Mouse (Mus musculus) left cerebral cortex, postnatal 36 days (tissue): ENCODE measurements around the gene Lsamp. TPM values are rescaled to one million over a fixed set of nuclear protein-coding genes. Genes with fewer than 3 reads are reported as not detected.

Experiments
- DNase-seq, 2 experiments: peaks; one replicate each; pipeline ENCODE4 v3.0.0; 2021 to 2022; ENCODE audit warnings: low spot score in 2 of 2, mixed read lengths in 1 of 2
- intact Hi-C: fragments of 180-260 bp; cut with DNase I; formaldehyde crosslinking; loops from one replicate; pipeline ENCODE4 v1.15.1; 2025
- total RNA-seq, 2 experiments: library from RNA; stranded (reverse); gene quantifications; 2 replicates each; pipeline ENCODE4 v1.2.3; 2021

Gene Lsamp
- total RNA-seq, 2 experiments from 2014 or later: 210 to 260 TPM

DNA sequence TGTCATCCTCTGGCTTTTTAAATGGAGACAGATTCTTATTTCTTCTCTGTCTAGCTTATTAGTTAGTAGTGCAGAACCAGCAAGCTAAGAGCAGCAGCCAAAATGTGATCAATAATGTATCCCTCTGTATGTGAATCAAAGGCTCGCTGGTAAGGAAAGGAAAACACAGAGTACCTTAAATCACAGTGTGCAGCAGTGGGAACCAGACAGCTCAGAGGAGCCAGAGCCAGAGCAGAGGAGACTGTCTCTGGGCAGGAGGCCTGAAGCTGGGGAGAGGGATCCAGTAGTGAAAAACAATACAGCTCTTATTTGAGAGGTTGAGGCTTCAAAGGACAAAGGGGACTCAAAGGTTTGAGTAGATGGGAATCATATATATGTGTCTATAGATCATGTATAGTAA is 857.6 kb downstream of the Lsamp start:
- intact Hi-C loops: no loop called here
- DNase-seq: no peak

- DNase-seq: no peak
- intact Hi-C loops: no loop called here
Measured at GRCm38 (mm10) chr16:40866733-40867132, 882.6 kb downstream of the Lsamp start.

DNA sequence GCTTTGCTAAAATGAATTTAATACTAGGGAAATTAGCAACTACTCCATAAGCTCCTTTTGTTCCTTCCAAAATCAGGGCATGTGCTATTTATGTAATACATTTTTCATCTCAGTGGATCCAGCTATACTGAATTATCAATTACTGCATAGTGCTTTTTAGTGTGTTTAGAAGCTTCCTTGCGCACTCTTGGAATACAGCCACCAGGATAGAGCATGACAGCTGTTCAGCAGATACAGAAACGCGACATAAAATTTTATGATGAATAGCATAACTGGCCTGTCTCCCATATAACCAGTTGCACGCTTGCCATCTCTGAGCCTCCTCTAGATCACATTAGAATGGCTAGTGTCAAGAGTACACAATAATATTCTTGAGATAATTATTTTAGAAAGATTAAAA is 894.1 kb downstream of the Lsamp start:
- DNase-seq: no peak
- intact Hi-C loops: no loop called here

- intact Hi-C loops: no loop called here
- no peak for DNase-seq
Measured at GRCm38 (mm10) chr16:40881942-40882341, 897.8 kb downstream of the Lsamp start.

DNA sequence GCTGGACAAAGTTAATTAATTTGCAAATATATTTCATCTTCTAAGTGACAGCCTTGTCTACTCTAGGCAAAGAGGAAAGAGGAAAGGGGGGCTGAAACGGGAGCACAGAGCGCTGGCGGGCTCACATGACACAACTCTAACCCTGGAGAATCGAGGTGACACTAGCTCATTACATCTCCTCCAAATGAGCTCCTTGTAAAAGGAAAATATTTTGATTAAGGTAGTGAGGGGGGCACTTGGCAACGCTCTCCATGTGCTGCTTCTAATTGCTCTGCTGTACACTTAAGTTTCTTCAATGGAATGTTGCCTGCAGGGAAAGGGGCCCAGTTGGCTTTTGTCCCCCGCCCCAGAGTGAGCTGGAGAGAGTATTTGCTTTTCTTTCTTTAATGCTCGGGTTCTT is 907.2 kb downstream of the Lsamp start:
- no peak for DNase-seq
- intact Hi-C loops: no loop called here

DNA sequence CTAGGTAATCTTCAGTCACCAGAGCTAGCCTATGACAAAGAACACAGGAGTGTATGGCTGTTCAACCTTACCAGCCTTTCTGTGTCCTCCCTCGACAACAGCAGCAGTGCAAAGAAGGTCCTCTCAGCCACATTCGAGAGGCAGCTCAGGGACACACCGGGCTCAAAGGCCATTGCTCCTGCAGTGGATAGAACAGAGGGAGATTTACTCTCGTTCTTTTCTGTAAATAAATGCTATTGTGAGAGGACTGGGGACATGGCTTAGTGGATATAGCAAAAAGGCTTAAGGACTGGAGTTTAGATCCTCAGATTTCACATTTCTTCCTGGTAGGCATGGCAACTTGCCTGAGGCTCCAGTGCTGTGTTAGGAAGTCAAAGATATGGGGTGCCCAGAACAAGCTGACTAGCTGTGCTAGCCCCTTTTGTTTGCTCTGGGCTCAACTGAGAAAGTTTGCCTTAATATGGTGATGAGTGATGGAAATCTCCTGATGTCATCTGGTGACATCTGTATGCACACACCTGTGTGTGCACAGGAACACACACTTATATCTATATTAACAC is 913.7 kb downstream of the Lsamp start:
- no peak for DNase-seq
- intact Hi-C loops: no loop called here

DNA sequence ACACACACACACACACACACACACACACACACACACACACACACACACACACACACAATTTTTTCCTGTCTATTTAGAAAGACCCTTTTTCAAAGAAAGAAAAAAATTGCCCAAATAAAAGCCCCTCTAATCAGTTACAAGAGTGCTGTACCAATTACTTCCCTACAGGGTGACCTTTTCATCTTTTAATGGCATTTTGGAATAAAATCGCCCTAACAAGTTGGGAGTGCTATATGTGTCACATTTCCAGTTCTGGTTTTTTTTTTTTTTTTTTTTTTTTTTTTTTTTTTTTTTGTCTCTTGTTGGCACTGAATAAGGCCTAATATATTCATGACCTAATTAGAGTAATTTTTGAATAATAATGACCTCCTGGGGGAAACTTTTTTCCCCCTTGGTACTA is 923.7 kb downstream of the Lsamp start:
- intact Hi-C loops: no loop called here
- no peak for DNase-seq

GRCm38 (mm10) chr16:40914141-40914540 is 930.0 kb downstream of the Lsamp start:
- intact Hi-C loops: no loop called here
- DNase-seq: no peak

- intact Hi-C loops: no loop called here
- no peak for DNase-seq
Measured at GRCm38 (mm10) chr16:40930596-40930995, 946.4 kb downstream of the Lsamp start.

DNA sequence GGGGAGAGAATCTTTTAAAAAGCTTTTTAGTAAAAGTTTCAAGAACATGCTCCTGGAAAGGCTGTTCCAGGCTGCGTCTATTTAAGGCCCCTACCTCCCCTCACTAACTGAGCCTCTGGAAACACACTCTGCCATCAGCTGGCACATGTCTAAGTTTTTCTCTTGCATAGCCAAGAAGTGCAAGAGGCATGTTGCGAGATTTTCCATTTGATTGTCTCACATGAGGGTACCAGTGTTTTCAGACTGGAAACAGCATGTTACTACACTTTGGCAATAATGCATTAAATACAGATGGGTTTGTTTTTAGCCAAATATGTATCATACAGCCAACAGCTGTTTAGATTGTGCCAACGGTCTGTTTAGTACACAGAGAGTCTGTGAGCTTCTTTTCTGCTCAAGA is 958.1 kb downstream of the Lsamp start:
- no peak for DNase-seq

DNA sequence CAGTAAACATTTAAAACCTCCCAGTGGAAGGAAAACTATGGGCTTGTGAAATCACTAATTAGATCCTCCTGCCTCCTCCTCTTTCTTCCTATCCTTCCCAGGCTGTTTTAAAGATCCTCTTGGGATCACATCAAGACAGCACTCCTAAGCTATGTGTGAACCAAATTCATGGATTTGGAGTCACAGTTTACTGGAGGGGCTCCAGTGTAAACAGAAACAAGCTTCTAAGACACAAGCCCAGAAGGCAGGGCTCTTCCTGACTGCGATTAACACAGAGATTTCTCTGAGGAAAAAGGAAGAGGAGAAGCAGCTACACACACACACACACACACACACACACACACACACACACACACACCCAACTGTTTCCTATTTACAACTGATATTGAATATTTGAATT is 961.7 kb downstream of the Lsamp start:
- intact Hi-C loops: no loop called here
- DNase-seq: no peak

More for the DNA sequence above, 958.1 kb downstream of the Lsamp start:
- intact Hi-C loops: no loop called here

- intact Hi-C loops: no loop called here
- no peak for DNase-seq
Measured at GRCm38 (mm10) chr16:40948013-40948412, 963.9 kb downstream of the Lsamp start.

- intact Hi-C loops: no loop called here
- DNase-seq: no peak
Measured at GRCm38 (mm10) chr16:40959211-40959610, 975.0 kb downstream of the Lsamp start.

- DNase-seq: no peak
- intact Hi-C loops: loop anchor here (10.0 kb wide), 2 partner anchors 316 to 976 kb away; partner anchors contain the start of gene Lsamp
Measured at GRCm38 (mm10) chr16:40960586-40960985, 976.4 kb downstream of the Lsamp start.

DNA sequence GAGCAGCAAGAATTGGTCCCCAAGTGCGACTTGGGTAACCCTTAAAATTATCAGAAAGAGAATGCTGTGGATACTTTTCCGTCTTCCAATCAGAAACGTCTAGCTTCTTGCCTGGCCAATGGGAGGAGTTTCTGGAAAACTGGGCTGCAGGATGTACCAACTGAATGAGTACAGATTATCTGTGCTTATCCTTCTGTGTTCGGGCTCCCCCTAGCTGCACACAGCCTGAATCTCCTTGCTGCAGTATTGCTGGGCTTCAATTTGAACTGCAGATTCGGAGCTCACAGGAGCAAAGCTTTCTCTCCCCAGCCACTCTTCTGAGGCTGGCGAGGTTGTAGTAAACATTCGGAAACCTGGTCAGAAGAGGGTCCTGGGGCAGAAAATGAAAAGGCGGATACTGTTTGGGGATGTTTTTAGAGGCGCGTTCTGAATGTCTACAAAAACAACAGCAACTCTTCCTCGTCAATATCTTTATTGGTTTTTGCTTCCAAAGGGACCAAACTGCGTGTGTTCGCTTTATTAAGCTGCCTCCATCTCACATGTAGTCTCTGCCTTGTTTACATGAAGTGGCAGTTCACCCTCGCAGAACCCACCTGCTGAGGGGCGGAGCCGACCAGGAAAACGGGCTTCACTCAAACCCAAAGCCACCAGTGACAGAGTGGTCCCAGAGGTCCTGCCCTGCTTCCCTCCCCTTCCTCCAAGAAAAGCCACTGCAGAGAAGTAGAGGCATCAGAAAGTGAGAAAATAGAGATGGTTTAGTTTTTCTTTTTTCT is 984.1 kb downstream of the Lsamp start:
- intact Hi-C loops: loop anchor here (5.0 to 10.0 kb wide), 4 partner anchors 231 to 983 kb away; partner anchors contain the start of gene Lsamp
- peak; percentile 77 to 85 for DNase-seq

GRCm38 (mm10) chr16:40971382-40971781 is 987.2 kb downstream of the Lsamp start:
- DNase-seq: peak in 1 of 2 experiments; percentile 33
- intact Hi-C loops: loop anchor here (10.0 kb wide), 2 partner anchors 103 to 273 kb away; no protein-coding TSS in a partner anchor

DNA sequence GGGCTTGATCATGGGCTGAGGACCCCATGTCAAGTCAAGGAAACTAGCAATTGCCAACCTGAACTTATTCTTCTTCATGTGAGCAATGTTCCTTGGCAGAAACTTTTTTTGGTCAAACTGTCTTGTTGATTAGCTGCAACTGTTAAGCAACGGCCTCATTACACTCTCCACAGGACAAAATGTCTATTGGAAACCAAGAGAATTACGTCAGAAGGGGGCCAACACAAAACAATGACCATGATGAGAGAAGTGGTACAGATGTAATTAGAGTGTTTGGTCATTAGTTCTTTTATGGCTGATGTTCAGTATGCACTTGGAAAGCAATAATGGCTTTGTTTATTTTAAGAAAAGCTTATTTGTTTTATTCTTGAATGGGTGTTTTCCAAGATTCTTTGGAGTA is 989.9 kb downstream of the Lsamp start:
- intact Hi-C loops: loop anchor here (10.0 kb wide), 2 partner anchors 101 to 271 kb away; no protein-coding TSS in a partner anchor
- no peak for DNase-seq

GRCm38 (mm10) chr16:40983026-40983425 is 998.9 kb downstream of the Lsamp start:
- no peak for DNase-seq
- intact Hi-C loops: no loop called here

GRCm38 (mm10) chr16:41007569-41007968 is 1023.4 kb downstream of the Lsamp start:
- no peak for DNase-seq
- intact Hi-C loops: no loop called here

- DNase-seq: no peak
- intact Hi-C loops: no loop called here
Measured at GRCm38 (mm10) chr16:41034746-41035145, 1050.6 kb downstream of the Lsamp start.

- intact Hi-C loops: no loop called here
- no peak for DNase-seq
Measured at GRCm38 (mm10) chr16:41041686-41042085, 1057.5 kb downstream of the Lsamp start.
